Mouse (Mus musculus) megakaryocyte, embryonic 14.5 days (primary cell): ENCODE data around the gene Styxl1.

ENCODE experiments used
- FLI1 ChIP-seq: IDR thresholded peaks from 2 replicates; pipeline ENCODE4 v1.6.1; 2012; ENCODE audit warnings: low read length, inconsistent platforms, mixed read lengths
- GATA1 ChIP-seq: IDR thresholded peaks from 3 replicates; pipeline ENCODE4 v1.6.1; 2012; ENCODE audit warnings: mixed read lengths, low read length, inconsistent platforms, borderline replicate concordance

- TF ChIP-seq GATA1 (no peak), FLI1 (no peak)
Observed at GRCm38 (mm10) chr5:135799746-135800145, 21.6 kb upstream of the Styxl1 start.
